Mouse (Mus musculus): ENCODE measurements around the gene Pidd1.
"Not testable (repeated sequence)": the region's sequence is repeated elsewhere in the genome, so short reads cannot be mapped to it uniquely, and the experiment has no call there.

Gene Pidd1

GRCm38 (mm10) chr7:141458661-141459060, 14.8 kb upstream of the Pidd1 start:
- no peak for DNase-seq (ENCODE audit: low spot score in 2 of 2)

- no peak for DNase-seq (ENCODE audit: low spot score in 2 of 2)
These were observed 14.3 kb upstream of the Pidd1 start for GRCm38 (mm10) chr7:141457986-141458660.

GRCm38 (mm10) chr7:141457236-141457635, 13.4 kb upstream of the Pidd1 start:
- no peak for DNase-seq (ENCODE audit: low spot score in 2 of 2)

- DNase-seq (ENCODE audit: low spot score in 2 of 2) = no peak
These were observed 12.9 kb upstream of the Pidd1 start for GRCm38 (mm10) chr7:141456739-141457138.

GRCm38 (mm10) chr7:141455610-141456314, 11.9 kb upstream of the Pidd1 start:
- DNase-seq (ENCODE audit: low spot score in 2 of 2) = peak in 1 of 2 experiments; percentile 53

- peak; percentile 90 to 91 for DNase-seq (ENCODE audit: low spot score in 2 of 2)
These were observed 11.2 kb upstream of the Pidd1 start, which contains the start of gene Pnpla2 for GRCm38 (mm10) chr7:141454967-141455551. Pnpla2 (plus strand) TSS chr7:141455198.

- DNase-seq (ENCODE audit: low spot score in 2 of 2) = no peak
These were observed 9.8 kb upstream of the Pidd1 start for GRCm38 (mm10) chr7:141453636-141454035.

GRCm38 (mm10) chr7:141451928-141452327, 8.1 kb upstream of the Pidd1 start:
- no peak for DNase-seq (ENCODE audit: low spot score in 2 of 2)

- DNase-seq (ENCODE audit: low spot score in 2 of 2) = peak; percentile 96 to 98
These were observed 3.5 kb upstream of the Pidd1 start, which contains the start of gene Rplp2 for GRCm38 (mm10) chr7:141447110-141447991. Rplp2 (plus strand) TSS chr7:141447370.

GRCm38 (mm10) chr7:141446374-141446773, 2.5 kb upstream of the Pidd1 start:
- DNase-seq (ENCODE audit: low spot score in 2 of 2) = not testable (repeated sequence)

GRCm38 (mm10) chr7:141443081-141443821, 574 bp downstream of the Pidd1 start:
- DNase-seq (ENCODE audit: low spot score in 2 of 2) = no peak

GRCm38 (mm10) chr7:141442199-141442598, 1.6 kb downstream of the Pidd1 start:
- DNase-seq (ENCODE audit: low spot score in 2 of 2) = no peak

GRCm38 (mm10) chr7:141441460-141441859, 2.4 kb downstream of the Pidd1 start:
- no peak for DNase-seq (ENCODE audit: low spot score in 2 of 2)

GRCm38 (mm10) chr7:141440613-141441012, 3.2 kb downstream of the Pidd1 start:
- peak in 1 of 2 experiments; percentile 60 for DNase-seq (ENCODE audit: low spot score in 2 of 2)

GRCm38 (mm10) chr7:141439811-141440210, 4.0 kb downstream of the Pidd1 start:
- no peak for DNase-seq (ENCODE audit: low spot score in 2 of 2)

GRCm38 (mm10) chr7:141439140-141439679, 4.6 kb downstream of the Pidd1 start:
- no peak for DNase-seq (ENCODE audit: low spot score in 2 of 2)

GRCm38 (mm10) chr7:141438201-141438968, 5.4 kb downstream of the Pidd1 start:
- no peak for DNase-seq (ENCODE audit: low spot score in 2 of 2)

- DNase-seq (ENCODE audit: low spot score in 2 of 2) = peak; percentile 81 to 88
These were observed 6.4 kb downstream of the Pidd1 start, which contains the start of gene Slc25a22 for GRCm38 (mm10) chr7:141437178-141438120. Slc25a22 (minus strand) TSS chr7:141437892.

GRCm38 (mm10) chr7:141436523-141436892, 7.3 kb downstream of the Pidd1 start:
- no peak for DNase-seq (ENCODE audit: low spot score in 2 of 2)
